Mouse (Mus musculus) neural tube, embryonic 14.5 days (tissue): ENCODE data around the gene Fcer2a. TPM values are rescaled to one million over a fixed set of nuclear protein-coding genes. Genes with fewer than 3 reads are reported as not detected.

Experiments
- ATAC-seq: fragments of 200-750 bp; cut with Nextera tagmentation; 2 replicates; pipeline ENCODE4 v1.8.0; 2017; ENCODE audit warnings: low read depth, mild to moderate bottlenecking, moderate TSS enrichment, moderate library complexity
- H3K27ac ChIP-seq: fragments of 300-500 bp; sonication (generic); 2 replicates; pipeline ENCODE4 v1.5.1; 2014; ENCODE audit warnings: low read depth, mild to moderate bottlenecking, control low read depth, low read length, moderate library complexity, mixed read lengths
- H3K27me3 ChIP-seq: fragments of 300-500 bp; sonication (generic); 2 replicates; pipeline ENCODE4 v1.6.1; 2014; ENCODE audit warnings: low read length; ENCODE audit not compliant: control insufficient read depth, insufficient read depth
- H3K36me3 ChIP-seq: fragments of 300-500 bp; sonication (generic); 2 replicates; pipeline ENCODE4 v1.6.1; 2014; ENCODE audit warnings: low read length, mixed read lengths; ENCODE audit not compliant: control insufficient read depth, insufficient read depth
- H3K4me1 ChIP-seq: fragments of 300-500 bp; sonication (generic); 2 replicates; pipeline ENCODE4 v1.6.1; 2014; ENCODE audit warnings: low read length; ENCODE audit not compliant: control insufficient read depth, insufficient read depth
- H3K4me2 ChIP-seq: fragments of 300-500 bp; sonication (generic); 2 replicates; pipeline ENCODE4 v1.6.1; 2014; ENCODE audit warnings: mild to moderate bottlenecking, low read depth, low read length, control low read depth
- H3K4me3 ChIP-seq: fragments of 300-500 bp; sonication (generic); 2 replicates; pipeline ENCODE4 v1.5.1; 2014; ENCODE audit warnings: low read depth, low read length, control low read depth, mixed read lengths
- H3K9ac ChIP-seq: fragments of 300-500 bp; sonication (generic); replicated peaks from 2 replicates; pipeline ENCODE4 v1.6.1; 2014; ENCODE audit warnings: low read depth, mild to moderate bottlenecking, control low read depth, low read length, mixed read lengths
- H3K9me3 ChIP-seq: fragments of 300-500 bp; sonication (generic); 2 replicates; pipeline ENCODE4 v1.6.1; 2016; ENCODE audit warnings: low read length; ENCODE audit not compliant: control insufficient read depth
- WGBS: fragments of 180-500 bp; shearing (Covaris S2); extraction: QIAGEN DNeasy Blood & Tissue Kit; methylation state at CpG from one replicate; pipeline ENCODE4 v1.1.7; 2014; 5-methylcytosine and 5-hydroxymethylcytosine counted together
- polyA plus RNA-seq: library from polyadenylated mRNA; unstranded; fragments of >200 nt; fragmentation: Nextera tagmentation; extraction: Ambion mirVana; gene quantifications from 2 replicates; pipeline ENCODE4 v1.2.1, GENCODE M21; 2014

The Fcer2a gene
- polyA plus RNA-seq, 1 experiment from 2014 or later, result 0.15 TPM

GRCm38 (mm10) chr8:3710312-3710711, 16.3 kb upstream of the Fcer2a start:
- ATAC-seq, result no peak
- Histone ChIP-seq H3K36me3 (no peaks in the 10 kb centered on the region), H3K9ac (no peak overlapping the region), H3K27me3 (no peaks in the 10 kb centered on the region), H3K9me3 (no peaks in the 10 kb centered on the region), H3K4me2 (no peak overlapping the region), H3K4me3 (no peak overlapping the region), H3K27ac (no peak overlapping the region), H3K4me1 (no peaks in the 10 kb centered on the region)
- 86% methylated on average over 3 of the region's 3 CpGs for WGBS

DNA sequence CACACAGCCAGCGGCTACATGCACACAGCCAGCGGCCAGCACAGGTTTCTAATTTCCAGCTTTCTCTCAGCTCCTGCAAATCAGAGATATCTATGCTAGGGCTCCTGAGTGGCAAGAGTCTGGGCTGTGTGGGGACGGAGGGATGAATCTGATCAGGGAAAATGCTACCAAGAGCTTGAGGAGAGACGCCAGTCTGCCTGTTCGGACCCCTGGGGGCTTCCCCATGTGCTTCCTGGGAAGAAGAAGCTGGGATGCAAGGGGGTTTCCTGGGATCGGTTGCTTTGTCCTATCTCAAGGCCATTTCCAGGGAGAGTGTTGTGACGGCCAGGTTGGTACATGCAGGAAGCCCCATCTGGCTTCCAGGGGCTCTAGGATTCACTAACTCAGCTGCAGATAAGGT, 13.6 kb upstream of the Fcer2a start:
- ATAC-seq, result no peak
- Histone ChIP-seq H3K4me2 (no peak overlapping the region), H3K9ac (no peak overlapping the region), H3K4me1 (no peaks in the 10 kb centered on the region), H3K36me3 (no peaks in the 10 kb centered on the region), H3K4me3 (no peak overlapping the region), H3K27ac (no peak overlapping the region), H3K9me3 (no peaks in the 10 kb centered on the region), H3K27me3 (no peaks in the 10 kb centered on the region)
- 72% methylated on average over 7 of the region's 7 CpGs for WGBS

- no peaks in the 10 kb centered on the region for H3K36me3 ChIP-seq
- H3K4me3 ChIP-seq, result no peak overlapping the region
- no peak overlapping the region for H3K27ac ChIP-seq
- H3K9ac ChIP-seq, result no peak overlapping the region
- H3K27me3 ChIP-seq, result no peaks in the 10 kb centered on the region
- no peak overlapping the region for H3K4me2 ChIP-seq
- ATAC-seq, result no peak
- 68% methylated on average over 4 of the region's 4 CpGs for WGBS
- H3K4me1 ChIP-seq, result no peaks in the 10 kb centered on the region
- H3K9me3 ChIP-seq, result no peaks in the 10 kb centered on the region
Observed at GRCm38 (mm10) chr8:3705711-3706110, 11.7 kb upstream of the Fcer2a start.

DNA sequence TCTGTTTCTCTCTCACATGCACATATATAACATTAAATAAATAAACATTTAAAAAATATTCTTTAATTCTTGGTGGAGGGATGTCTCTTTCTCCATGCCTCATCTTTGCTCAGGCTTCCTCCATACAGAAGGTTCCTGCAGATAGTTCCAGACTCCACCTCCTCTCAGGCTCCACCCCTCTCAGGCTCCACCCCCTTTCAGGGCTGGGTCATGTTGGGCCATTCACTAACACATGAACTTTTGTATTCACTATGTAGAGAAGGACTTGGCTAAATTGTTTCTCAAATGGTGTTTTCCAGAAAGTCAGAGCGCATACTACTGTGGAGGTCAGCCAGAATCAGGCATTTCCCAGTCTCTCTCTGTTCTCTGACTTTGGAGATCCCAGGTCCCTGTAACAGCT, 7.5 kb upstream of the Fcer2a start:
- Histone ChIP-seq H3K27ac (no peak overlapping the region), H3K36me3 (no peaks in the 10 kb centered on the region), H3K9me3 (no peaks in the 10 kb centered on the region), H3K9ac (no peak overlapping the region), H3K4me3 (no peak overlapping the region), H3K4me2 (no peak overlapping the region), H3K27me3 (no peaks in the 10 kb centered on the region), H3K4me1 (no peaks in the 10 kb centered on the region)
- no peak for ATAC-seq
- 91% methylated on average over 1 of the region's 1 CpGs for WGBS

GRCm38 (mm10) chr8:3690774-3691173, 3.2 kb downstream of the Fcer2a start:
- H3K4me3 ChIP-seq, result no peak overlapping the region
- H3K9ac ChIP-seq, result no peak overlapping the region
- 81% methylated on average over 3 of the region's 3 CpGs for WGBS
- no peak overlapping the region for H3K4me2 ChIP-seq
- no peak overlapping the region for H3K27ac ChIP-seq
- no peaks in the 10 kb centered on the region for H3K36me3 ChIP-seq
- H3K4me1 ChIP-seq, result no peaks in the 10 kb centered on the region
- no peaks in the 10 kb centered on the region for H3K27me3 ChIP-seq
- no peaks in the 10 kb centered on the region for H3K9me3 ChIP-seq
- ATAC-seq, result no peak

DNA sequence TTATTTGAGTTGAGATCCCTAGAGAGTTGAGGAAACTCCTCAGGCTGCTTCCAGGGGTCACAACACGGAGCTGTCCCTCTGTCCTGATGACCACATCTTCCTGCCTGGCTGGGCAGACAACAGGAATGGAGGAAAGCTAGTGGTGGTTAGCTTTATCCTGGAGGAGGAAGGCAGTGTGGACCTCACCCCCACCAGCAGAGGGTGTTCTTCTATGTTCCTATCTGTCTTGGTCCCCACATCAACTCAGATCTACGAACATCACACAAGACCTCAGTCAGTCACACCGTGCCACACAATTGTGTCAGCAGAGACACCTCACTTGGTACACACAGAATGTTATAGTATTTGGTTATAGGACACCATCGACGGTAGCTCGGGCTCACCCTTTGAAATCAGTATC, 6.4 kb downstream of the Fcer2a start:
- Histone ChIP-seq H3K27ac (no peak overlapping the region), H3K4me2 (no peak overlapping the region), H3K27me3 (no peaks in the 10 kb centered on the region), H3K9ac (no peak overlapping the region), H3K4me3 (no peak overlapping the region), H3K9me3 (no peaks in the 10 kb centered on the region), H3K36me3 (no peaks in the 10 kb centered on the region), H3K4me1 (no peaks in the 10 kb centered on the region)
- 81% methylated on average over 6 of the region's 6 CpGs for WGBS
- ATAC-seq, result no peak

- H3K9ac ChIP-seq, result no peak overlapping the region
- H3K9me3 ChIP-seq, result no peaks in the 10 kb centered on the region
- no peaks in the 10 kb centered on the region for H3K4me1 ChIP-seq
- no peak overlapping the region for H3K4me2 ChIP-seq
- WGBS, result 69% methylated on average over 5 of the region's 5 CpGs
- no peak overlapping the region for H3K4me3 ChIP-seq
- no peak for ATAC-seq
- H3K27ac ChIP-seq, result no peak overlapping the region
- no peaks in the 10 kb centered on the region for H3K36me3 ChIP-seq
- no peaks in the 10 kb centered on the region for H3K27me3 ChIP-seq
Observed at GRCm38 (mm10) chr8:3685422-3685821, 8.6 kb downstream of the Fcer2a start.

DNA sequence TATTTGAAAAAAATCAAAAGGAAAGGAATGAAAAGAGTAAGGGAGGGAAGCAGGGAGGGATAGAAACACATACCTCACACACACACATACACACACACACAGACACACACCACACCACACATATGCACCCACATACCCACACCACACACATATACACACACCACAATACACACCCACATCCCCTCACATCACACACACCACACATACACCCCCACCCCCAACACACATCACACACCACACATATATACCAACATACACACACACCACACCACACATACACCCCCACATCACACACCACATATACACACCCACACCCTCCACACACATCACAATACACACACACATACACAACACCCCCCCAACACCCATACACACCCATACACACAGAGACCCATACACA, 9.4 kb downstream of the Fcer2a start:
- Histone ChIP-seq H3K27me3 (no peaks in the 10 kb centered on the region), H3K9me3 (no peaks in the 10 kb centered on the region), H3K27ac (no peak overlapping the region), H3K36me3 (0 out of 2 replicates have a peak, but pooled peaks cover 3% of the 10 kb centered on the region), H3K9ac (no peak overlapping the region), H3K4me2 (no peak overlapping the region), H3K4me1 (no peaks in the 10 kb centered on the region), H3K4me3 (no peak overlapping the region)
- peak; percentile 9; the same call in 1 of the 2 replicates for ATAC-seq

DNA sequence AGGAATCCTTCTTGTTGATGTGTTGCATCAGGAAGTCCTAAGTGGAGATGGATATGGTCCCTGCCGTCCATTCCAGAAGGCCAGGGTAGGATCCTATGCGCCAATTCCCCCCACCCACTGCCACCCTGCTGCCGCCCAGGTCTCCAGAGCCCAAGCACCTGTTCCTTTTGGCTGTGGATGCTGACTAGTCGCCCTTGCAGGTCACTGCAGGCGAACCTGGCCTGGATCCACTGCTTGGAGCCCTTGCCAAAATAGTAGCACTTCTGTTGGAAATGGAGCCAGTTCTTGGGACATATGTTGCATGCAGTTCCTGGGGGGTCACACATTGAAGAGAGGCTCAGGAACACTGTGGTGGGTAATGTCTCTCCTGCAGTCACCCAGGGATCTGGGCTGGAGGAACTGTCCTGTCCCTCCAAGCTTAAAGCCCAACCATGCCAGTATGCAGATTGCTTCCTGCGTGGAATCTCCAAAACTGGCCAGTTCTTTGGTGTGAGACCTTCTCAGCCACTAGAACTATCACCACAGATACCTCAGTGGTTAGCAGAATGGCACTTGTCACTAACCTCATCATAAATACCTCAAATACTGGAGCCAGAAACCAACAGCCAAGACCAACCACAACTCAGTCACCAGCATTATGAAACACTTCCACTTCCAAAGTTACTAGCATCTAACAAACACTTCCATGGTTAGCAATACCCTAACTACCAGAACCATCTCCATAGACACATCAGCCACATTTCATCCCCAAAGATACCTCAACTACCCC, 10.4 kb downstream of the Fcer2a start:
- Histone ChIP-seq H3K4me3 (no peak overlapping the region), H3K9me3 (no peaks in the 10 kb centered on the region), H3K27me3 (no peaks in the 10 kb centered on the region), H3K36me3 (0 out of 2 replicates have a peak, but pooled peaks cover 10% of the 10 kb centered on the region), H3K27ac (no peak overlapping the region), H3K4me2 (no peak overlapping the region), H3K9ac (no peak overlapping the region), H3K4me1 (no peaks in the 10 kb centered on the region)
- no peak for ATAC-seq
- WGBS, result 80% methylated on average over 6 of the region's 6 CpGs
